Mouse (Mus musculus) liver, postnatal 0 days (tissue): ENCODE measurements at regions not wholly inside any gene's neighbourhood (a gene's known extent, or its start where the extent isn't known, plus 50 kb on each side); places are given as distances from the start of the nearest gene placed in this dataset.
A peak's percentile ranks its signal among the peaks of the same experiment; 100 is the strongest.

Experiments
- ATAC-seq: fragments of 200-750 bp; cut with Nextera tagmentation; 2 replicates; pipeline ENCODE4 v1.8.0; 2017; ENCODE audit warnings: mild to moderate bottlenecking, moderate library complexity
- DNase-seq: peaks from one replicate; pipeline ENCODE4 v3.0.0-alpha.2; 2016
- H3K27ac ChIP-seq: fragments of 300-500 bp; sonication (generic); 2 replicates; pipeline ENCODE4 v1.5.1; 2014; ENCODE audit warnings: antibody characterized with exemption, moderate library complexity, mild to moderate bottlenecking, low read depth
- H3K27me3 ChIP-seq: fragments of 300-500 bp; sonication (generic); 2 replicates; pipeline ENCODE4 v1.6.1; 2014; ENCODE audit warnings: low read length, control low read depth, mixed read lengths; ENCODE audit not compliant: insufficient read depth
- H3K36me3 ChIP-seq: fragments of 300-500 bp; sonication (generic); replicated peaks from 2 replicates; pipeline ENCODE4 v1.6.1; 2014; ENCODE audit warnings: mild to moderate bottlenecking, control low read depth, low read length, moderate library complexity, mixed read lengths; ENCODE audit not compliant: insufficient read depth
- H3K4me1 ChIP-seq: fragments of 300-500 bp; sonication (generic); 2 replicates; pipeline ENCODE4 v1.6.1; 2014; ENCODE audit warnings: antibody characterized with exemption, mild to moderate bottlenecking, control low read depth; ENCODE audit not compliant: insufficient read depth
- H3K4me2 ChIP-seq: fragments of 300-500 bp; sonication (generic); 2 replicates; pipeline ENCODE4 v1.6.1; 2014; ENCODE audit warnings: low read depth, mild to moderate bottlenecking, low read length, moderate library complexity, mixed read lengths
- H3K4me3 ChIP-seq: fragments of 300-500 bp; sonication (generic); 2 replicates; pipeline ENCODE4 v1.5.1; 2014; ENCODE audit warnings: low read depth, low read length
- H3K9ac ChIP-seq: fragments of 300-500 bp; sonication (generic); replicated peaks from 2 replicates; pipeline ENCODE4 v1.6.1; 2014; ENCODE audit warnings: mild to moderate bottlenecking, moderate library complexity
- H3K9me3 ChIP-seq: fragments of 300-500 bp; sonication (generic); 2 replicates; pipeline ENCODE4 v1.6.1; 2016; ENCODE audit warnings: mild to moderate bottlenecking, control low read depth, low read length, mixed read lengths
- CTCF ChIP-seq: sonication (generic); IDR thresholded peaks from 2 replicates; pipeline ENCODE4 v1.5.1; 2016; ENCODE audit warnings: antibody characterized with exemption, low read depth
- EP300 ChIP-seq: IDR thresholded peaks from 2 replicates; pipeline ENCODE4 v1.6.1; 2016; ENCODE audit warnings: antibody characterized with exemption, low read depth, mild to moderate bottlenecking
- WGBS: fragments of 180-500 bp; shearing (Covaris S2); extraction: QIAGEN DNeasy Blood & Tissue Kit; methylation state at CpG from one replicate; pipeline ENCODE4 v1.1.7; 2014; ENCODE audit not compliant: insufficient replicate concordance; 5-methylcytosine and 5-hydroxymethylcytosine counted together

GRCm38 (mm10) chr17:68161107-68161506 is 112.5 kb upstream of the L3mbtl4 start:
- WGBS, result 66% methylated on average over 2 of the region's 2 CpGs
- Histone ChIP-seq H3K27me3 (no peaks in the 10 kb centered on the region), H3K4me3 (no peak overlapping the region), H3K4me2 (no peak overlapping the region), H3K27ac (no peak overlapping the region), H3K36me3 (no peaks in the 10 kb centered on the region), H3K9me3 (no peaks in the 10 kb centered on the region), H3K4me1 (no peaks in the 10 kb centered on the region), H3K9ac (no peak overlapping the region)
- DNase-seq (no peak), ATAC-seq (no peak)
- TF ChIP-seq EP300, result no peak
- TF ChIP-seq CTCF, result no peak

- 70% methylated on average over 4 of the region's 4 CpGs for WGBS
- TF ChIP-seq EP300 (no peak), CTCF (no peak)
Measured at GRCm38 (mm10) chr17:68163545-68163944, 110.1 kb upstream of the L3mbtl4 start.

GRCm38 (mm10) chr17:68164666-68165065 is 108.9 kb upstream of the L3mbtl4 start:
- Histone ChIP-seq H3K27ac (no peak overlapping the region), H3K9me3 (no peaks in the 10 kb centered on the region), H3K36me3 (no peaks in the 10 kb centered on the region), H3K9ac (no peak overlapping the region), H3K4me3 (no peak overlapping the region), H3K4me1 (no peaks in the 10 kb centered on the region), H3K4me2 (no peak overlapping the region), H3K27me3 (no peaks in the 10 kb centered on the region)
- no peak for DNase-seq
- 80% methylated on average over 2 of the region's 2 CpGs for WGBS
- TF ChIP-seq EP300 (no peak), CTCF (no peak)
- no peak for ATAC-seq

More at GRCm38 (mm10) chr17:68163545-68163944, 110.1 kb upstream of the L3mbtl4 start:
- H3K4me2 ChIP-seq, result no peak overlapping the region
- H3K9ac ChIP-seq, result no peak overlapping the region
- no peaks in the 10 kb centered on the region for H3K36me3 ChIP-seq
- DNase-seq (no peak), ATAC-seq (no peak)
- no peak overlapping the region for H3K4me3 ChIP-seq
- no peak overlapping the region for H3K27ac ChIP-seq
- H3K9me3 ChIP-seq, result no peaks in the 10 kb centered on the region
- H3K4me1 ChIP-seq, result no peaks in the 10 kb centered on the region
- H3K27me3 ChIP-seq, result no peaks in the 10 kb centered on the region

- Histone ChIP-seq H3K4me1 (no peaks in the 10 kb centered on the region), H3K36me3 (no peaks in the 10 kb centered on the region), H3K9me3 (no peaks in the 10 kb centered on the region), H3K9ac (no peak overlapping the region), H3K4me2 (no peak overlapping the region), H3K27me3 (no peaks in the 10 kb centered on the region), H3K4me3 (no peak overlapping the region), H3K27ac (no peak overlapping the region)
- 58% methylated on average over 15 of the region's 15 CpGs for WGBS
- no peak for TF ChIP-seq CTCF
- TF ChIP-seq EP300, result no peak
- no peak for DNase-seq
- no peak for ATAC-seq
Measured at GRCm38 (mm10) chr17:68165171-68165825, 108.3 kb upstream of the L3mbtl4 start.

GRCm38 (mm10) chr17:68166397-68166796 is 107.2 kb upstream of the L3mbtl4 start:
- Histone ChIP-seq H3K9me3 (no peaks in the 10 kb centered on the region), H3K4me2 (no peak overlapping the region), H3K4me1 (no peaks in the 10 kb centered on the region), H3K4me3 (no peak overlapping the region), H3K27ac (no peak overlapping the region), H3K9ac (no peak overlapping the region), H3K27me3 (no peaks in the 10 kb centered on the region), H3K36me3 (no peaks in the 10 kb centered on the region)
- 67% methylated on average over 4 of the region's 4 CpGs for WGBS
- TF ChIP-seq EP300 (no peak), CTCF (peak; percentile 69)
- DNase-seq (no peak), ATAC-seq (no peak)

GRCm38 (mm10) chr17:68172838-68173237 is 100.8 kb upstream of the L3mbtl4 start:
- TF ChIP-seq CTCF (no peak), EP300 (no peak)
- no peak for DNase-seq

More at GRCm38 (mm10) chr17:68172838-68173237, 100.8 kb upstream of the L3mbtl4 start:
- no peak overlapping the region for H3K4me3 ChIP-seq
- no peaks in the 10 kb centered on the region for H3K27me3 ChIP-seq
- no peaks in the 10 kb centered on the region for H3K36me3 ChIP-seq
- H3K9ac ChIP-seq, result no peak overlapping the region
- no peak for ATAC-seq
- no peak overlapping the region for H3K27ac ChIP-seq
- no peaks in the 10 kb centered on the region for H3K9me3 ChIP-seq
- no peak overlapping the region for H3K4me2 ChIP-seq
- H3K4me1 ChIP-seq, result no peaks in the 10 kb centered on the region
- 51% methylated on average over 7 of the region's 7 CpGs for WGBS
